Mouse (Mus musculus): ENCODE results near the gene Ano1. TPM values are rescaled to one million over a fixed set of nuclear protein-coding genes. Genes with fewer than 3 reads are reported as not detected.

Ano1 gene
- polyA plus RNA-seq, 1 experiment from 2014 or later = 3.7 TPM

- no peak for ATAC-seq (ENCODE audit: low read depth)
- Histone ChIP-seq H3K4me3 (ENCODE audit: low read depth, low read length) (no peak overlapping the region), H3K36me3 (ENCODE audit: control insufficient read depth, insufficient read depth, low read length) (no peaks in the 10 kb centered on the region), H3K4me2 (ENCODE audit: low read depth, low read length) (no peak overlapping the region), H3K4me1 (ENCODE audit: control insufficient read depth, insufficient read depth, low read length) (0 out of 2 replicates have a peak, but pooled peaks cover 3% of the 10 kb centered on the region), H3K27me3 (ENCODE audit: control insufficient read depth, insufficient read depth, low read length) (no peaks in the 10 kb centered on the region), H3K9me3 (ENCODE audit: control insufficient read depth, low read length) (no peaks in the 10 kb centered on the region), H3K27ac (ENCODE audit: low read depth, low read length) (no peak overlapping the region), H3K9ac (replicated peaks; ENCODE audit: low read depth, low read length) (no peak overlapping the region)
- WGBS = 69% methylated on average over 2 of the region's 2 CpGs
Observed at GRCm38 (mm10) chr7:144689855-144690254, 61.9 kb downstream of the Ano1 start.

GRCm38 (mm10) chr7:144689136-144689535, 62.6 kb downstream of the Ano1 start:
- Histone ChIP-seq H3K36me3 (ENCODE audit: control insufficient read depth, insufficient read depth, low read length) (no peaks in the 10 kb centered on the region), H3K27me3 (ENCODE audit: control insufficient read depth, insufficient read depth, low read length) (no peaks in the 10 kb centered on the region), H3K4me3 (ENCODE audit: low read depth, low read length) (no peak overlapping the region), H3K4me2 (ENCODE audit: low read depth, low read length) (no peak overlapping the region), H3K4me1 (ENCODE audit: control insufficient read depth, insufficient read depth, low read length) (0 out of 2 replicates have a peak, but pooled peaks cover 3% of the 10 kb centered on the region), H3K27ac (ENCODE audit: low read depth, low read length) (no peak overlapping the region), H3K9ac (replicated peaks; ENCODE audit: low read depth, low read length) (no peak overlapping the region), H3K9me3 (ENCODE audit: control insufficient read depth, low read length) (no peaks in the 10 kb centered on the region)
- no peak for ATAC-seq (ENCODE audit: low read depth)
- WGBS = 66% methylated on average over 7 of the region's 7 CpGs

- Histone ChIP-seq H3K9me3 (ENCODE audit: control insufficient read depth, low read length) (no peaks in the 10 kb centered on the region), H3K4me3 (ENCODE audit: low read depth, low read length) (no peak overlapping the region), H3K9ac (replicated peaks; ENCODE audit: low read depth, low read length) (no peak overlapping the region), H3K4me1 (ENCODE audit: control insufficient read depth, insufficient read depth, low read length) (0 out of 2 replicates have a peak, but pooled peaks cover 3% of the 10 kb centered on the region), H3K4me2 (ENCODE audit: low read depth, low read length) (no peak overlapping the region), H3K36me3 (ENCODE audit: control insufficient read depth, insufficient read depth, low read length) (no peaks in the 10 kb centered on the region), H3K27ac (ENCODE audit: low read depth, low read length) (no peak overlapping the region), H3K27me3 (ENCODE audit: control insufficient read depth, insufficient read depth, low read length) (no peaks in the 10 kb centered on the region)
- WGBS = 98% methylated on average over 2 of the region's 2 CpGs
- ATAC-seq (ENCODE audit: low read depth) = 0 out of 2 replicates have a peak, but pooled peaks have one; percentile 38
Observed at GRCm38 (mm10) chr7:144687663-144688381, 64.0 kb downstream of the Ano1 start.

GRCm38 (mm10) chr7:144684947-144685346, 66.8 kb downstream of the Ano1 start:
- Histone ChIP-seq H3K27ac (ENCODE audit: low read depth, low read length) (no peak overlapping the region), H3K9me3 (ENCODE audit: control insufficient read depth, low read length) (no peaks in the 10 kb centered on the region), H3K4me3 (ENCODE audit: low read depth, low read length) (no peak overlapping the region), H3K9ac (replicated peaks; ENCODE audit: low read depth, low read length) (no peak overlapping the region), H3K27me3 (ENCODE audit: control insufficient read depth, insufficient read depth, low read length) (no peaks in the 10 kb centered on the region), H3K36me3 (ENCODE audit: control insufficient read depth, insufficient read depth, low read length) (no peaks in the 10 kb centered on the region), H3K4me1 (ENCODE audit: control insufficient read depth, insufficient read depth, low read length) (0 out of 2 replicates have a peak, but pooled peaks cover 3% of the 10 kb centered on the region), H3K4me2 (ENCODE audit: low read depth, low read length) (no peak overlapping the region)
- no peak for ATAC-seq (ENCODE audit: low read depth)
- WGBS = 77% methylated on average over 4 of the region's 4 CpGs

- no peak overlapping the region for H3K4me2 ChIP-seq (ENCODE audit: low read depth, low read length)
- H3K4me3 ChIP-seq (ENCODE audit: low read depth, low read length) = no peak overlapping the region
- no peaks in the 10 kb centered on the region for H3K9me3 ChIP-seq (ENCODE audit: control insufficient read depth, low read length)
- H3K9ac ChIP-seq (replicated peaks; ENCODE audit: low read depth, low read length) = no peak overlapping the region
- H3K36me3 ChIP-seq (ENCODE audit: control insufficient read depth, insufficient read depth, low read length) = no peaks in the 10 kb centered on the region
- 41% methylated on average over 5 of the region's 5 CpGs for WGBS
- ATAC-seq (ENCODE audit: low read depth) = no peak
- no peaks in the 10 kb centered on the region for H3K27me3 ChIP-seq (ENCODE audit: control insufficient read depth, insufficient read depth, low read length)
- no peak overlapping the region for H3K27ac ChIP-seq (ENCODE audit: low read depth, low read length)
- H3K4me1 ChIP-seq (ENCODE audit: control insufficient read depth, insufficient read depth, low read length) = 0 out of 2 replicates have a peak, but pooled peaks cover 3% of the 10 kb centered on the region
Observed at GRCm38 (mm10) chr7:144684467-144684866, 67.3 kb downstream of the Ano1 start.

GRCm38 (mm10) chr7:144680096-144680495, 71.7 kb downstream of the Ano1 start:
- H3K4me1 ChIP-seq (ENCODE audit: control insufficient read depth, insufficient read depth, low read length) = 0 out of 2 replicates have a peak, but pooled peaks cover 5% of the 10 kb centered on the region
- ATAC-seq (ENCODE audit: low read depth) = no peak
- no peak overlapping the region for H3K4me2 ChIP-seq (ENCODE audit: low read depth, low read length)
- H3K36me3 ChIP-seq (ENCODE audit: control insufficient read depth, insufficient read depth, low read length) = no peaks in the 10 kb centered on the region
- no peak overlapping the region for H3K9ac ChIP-seq (replicated peaks; ENCODE audit: low read depth, low read length)
- 78% methylated on average over 5 of the region's 5 CpGs for WGBS
- H3K27me3 ChIP-seq (ENCODE audit: control insufficient read depth, insufficient read depth, low read length) = peaks cover 19% of the 10 kb centered on the region
- no peak overlapping the region for H3K4me3 ChIP-seq (ENCODE audit: low read depth, low read length)
- H3K27ac ChIP-seq (ENCODE audit: low read depth, low read length) = no peak overlapping the region
- no peaks in the 10 kb centered on the region for H3K9me3 ChIP-seq (ENCODE audit: control insufficient read depth, low read length)

- peak overlapping the region; percentile 44; the same call in 1 of the 2 replicates for H3K9ac ChIP-seq (replicated peaks; ENCODE audit: low read depth, low read length)
Observed at GRCm38 (mm10) chr7:144678241-144679030, 73.3 kb downstream of the Ano1 start.

GRCm38 (mm10) chr7:144677341-144678086, 74.3 kb downstream of the Ano1 start:
- H3K9me3 ChIP-seq (ENCODE audit: control insufficient read depth, low read length) = no peaks in the 10 kb centered on the region
- no peak overlapping the region for H3K27ac ChIP-seq (ENCODE audit: low read depth, low read length)
- peaks cover 19% of the 10 kb centered on the region for H3K27me3 ChIP-seq (ENCODE audit: control insufficient read depth, insufficient read depth, low read length)
- WGBS = 36% methylated on average over 12 of the region's 12 CpGs
- ATAC-seq (ENCODE audit: low read depth) = no peak
- no peak overlapping the region for H3K4me3 ChIP-seq (ENCODE audit: low read depth, low read length)
- no peaks in the 10 kb centered on the region for H3K36me3 ChIP-seq (ENCODE audit: control insufficient read depth, insufficient read depth, low read length)
- 0 out of 2 replicates have a peak, but pooled peaks cover 5% of the 10 kb centered on the region for H3K4me1 ChIP-seq (ENCODE audit: control insufficient read depth, insufficient read depth, low read length)
- H3K9ac ChIP-seq (replicated peaks; ENCODE audit: low read depth, low read length) = no peak overlapping the region
- H3K4me2 ChIP-seq (ENCODE audit: low read depth, low read length) = no peak overlapping the region

More at GRCm38 (mm10) chr7:144678241-144679030, 73.3 kb downstream of the Ano1 start:
- Histone ChIP-seq H3K27ac (ENCODE audit: low read depth, low read length) (no peak overlapping the region), H3K4me1 (ENCODE audit: control insufficient read depth, insufficient read depth, low read length) (0 out of 2 replicates have a peak, but pooled peaks cover 5% of the 10 kb centered on the region), H3K4me3 (ENCODE audit: low read depth, low read length) (peak overlapping the region; percentile 34), H3K27me3 (ENCODE audit: control insufficient read depth, insufficient read depth, low read length) (peaks cover 19% of the 10 kb centered on the region), H3K9me3 (ENCODE audit: control insufficient read depth, low read length) (no peaks in the 10 kb centered on the region), H3K4me2 (ENCODE audit: low read depth, low read length) (peak overlapping the region; percentile 79), H3K36me3 (ENCODE audit: control insufficient read depth, insufficient read depth, low read length) (no peaks in the 10 kb centered on the region)
- 6% methylated on average over 68 of the region's 68 CpGs for WGBS
- ATAC-seq (ENCODE audit: low read depth) = no peak

Data from neural tube, embryonic 14.5 days (tissue).